15 mouse cellular contexts compared by ENCODE assay signal in the genomic region with DNA sequence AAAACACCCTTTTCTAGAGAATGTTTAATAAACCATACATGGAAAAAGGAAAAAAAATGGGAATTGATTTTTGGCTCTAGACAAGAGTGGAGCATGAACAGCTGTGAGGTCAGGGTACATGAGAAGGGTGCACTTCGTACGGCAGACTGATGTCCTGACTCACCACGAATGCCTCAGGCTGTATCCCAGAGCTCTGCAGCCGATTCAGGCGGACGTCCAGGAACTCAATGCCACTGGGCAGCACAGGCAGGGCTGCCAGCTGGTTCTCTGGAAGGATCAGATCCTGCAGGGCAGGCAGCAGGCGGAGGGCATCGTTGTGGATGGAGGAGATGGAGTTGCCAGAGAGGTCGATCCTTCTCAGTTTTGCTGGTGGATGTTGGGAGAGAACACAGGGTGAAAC. TPM values are rescaled to one million over a fixed set of nuclear protein-coding genes. Genes with fewer than 3 reads are reported as not detected.
DNase-seq lines count a peak whose midpoint lies in the region; ATAC-seq and TF ChIP-seq lines count a peak whose summit lies in the region.
"Had no signal": no experiment of that assay in that cellular context is flagged by ENCODE, and none has a peak within 500 bp of the region (broad histone marks: within the 10 kb centered on the region; RNA-seq: fewer than 3 reads in every experiment).

No protein-coding gene starts in this region.

- ATAC-seq in hindbrain, postnatal 0 days, result no peak
- ATAC-seq in hindbrain, embryonic 11.5 days (ENCODE audit: low FRiP score), result no peak
- no peak for ATAC-seq in intestine, embryonic 15.5 days
- ATAC-seq: midbrain, embryonic 16.5 days; Patski had no signal

- H3K4me1 ChIP-seq in hindbrain, postnatal 0 days (ENCODE audit: insufficient read depth, low read length), result no peaks in the 10 kb centered on the region; the same call in 1 of the 2 replicates
- no peaks in the 10 kb centered on the region for H3K4me1 ChIP-seq in hindbrain, embryonic 11.5 days (replicated peaks; ENCODE audit: control insufficient read depth, insufficient read depth, low read length)
- 0 out of 2 replicates have a peak, but pooled peaks cover 3% of the 10 kb centered on the region for H3K4me1 ChIP-seq in intestine, embryonic 15.5 days (replicated peaks)

- H3K4me2 ChIP-seq in hindbrain, postnatal 0 days (ENCODE audit: low read depth, low read length), result no peak overlapping the region
- H3K4me2 ChIP-seq in hindbrain, embryonic 11.5 days (replicated peaks; ENCODE audit: low read depth, low read length), result no peak overlapping the region
- H3K4me2 ChIP-seq in intestine, embryonic 15.5 days (replicated peaks), result no peak overlapping the region
- H3K4me2 ChIP-seq: limb, embryonic 15.5 days; neural tube, embryonic 13.5 days had no signal

- no peaks in the 10 kb centered on the region for H3K27me3 ChIP-seq in hindbrain, postnatal 0 days (ENCODE audit: insufficient read depth, low read length)
- no peaks in the 10 kb centered on the region for H3K27me3 ChIP-seq in hindbrain, embryonic 11.5 days (ENCODE audit: control insufficient read depth, insufficient read depth, low read length)
- no peaks in the 10 kb centered on the region for H3K27me3 ChIP-seq in intestine, embryonic 15.5 days (replicated peaks)
- H3K27me3 ChIP-seq: limb, embryonic 15.5 days; neural tube, embryonic 13.5 days; Patski had no signal

- peak; percentile 57 for DNase-seq in hindbrain, postnatal 0 days (ENCODE audit: low spot score)
- DNase-seq in hindbrain, embryonic 11.5 days (ENCODE audit: low spot score), result no peak
- DNase-seq in adrenal gland, adult 8-10 months, result peak; percentile 52
- peak; percentile 79 to 86 for DNase-seq in cerebellum, adult 18-20 months
- peak; percentile 82 for DNase-seq in fibroblast of lung, adult 2 months (ENCODE audit: low read depth)
- no peak for DNase-seq in heart, adult 11 months
- DNase-seq: lung, adult 18-20 months; thymus, postnatal 4 days had no signal

- no peak overlapping the region for H3K4me3 ChIP-seq in hindbrain, postnatal 0 days (ENCODE audit: low read length)
- no peak overlapping the region for H3K4me3 ChIP-seq in hindbrain, embryonic 11.5 days (ENCODE audit: low read depth, low read length)
- H3K4me3 ChIP-seq in intestine, embryonic 15.5 days (replicated peaks), result no peak overlapping the region
- H3K4me3 ChIP-seq: limb, embryonic 15.5 days; neural tube, embryonic 13.5 days had no signal

- 42% methylated on average over 9 of the region's 9 CpGs for WGBS in hindbrain, postnatal 0 days
- 85% methylated on average over 9 of the region's 9 CpGs for WGBS in hindbrain, embryonic 11.5 days
- WGBS in intestine, embryonic 15.5 days, result 66% methylated on average over 9 of the region's 9 CpGs

- H3K9me3 ChIP-seq in hindbrain, postnatal 0 days (ENCODE audit: low read length), result no peaks in the 10 kb centered on the region
- H3K9me3 ChIP-seq in hindbrain, embryonic 11.5 days (ENCODE audit: control insufficient read depth, low read length), result no peaks in the 10 kb centered on the region
- no peaks in the 10 kb centered on the region for H3K9me3 ChIP-seq in intestine, embryonic 15.5 days
- H3K9me3 ChIP-seq: limb, embryonic 15.5 days; neural tube, embryonic 13.5 days had no signal

- TF ChIP-seq CTCF in hindbrain, postnatal 0 days (IDR thresholded peaks at IDR 0.05; ENCODE audit: low read depth), result no peak

- no peak overlapping the region for H3K9ac ChIP-seq in hindbrain, postnatal 0 days (replicated peaks; ENCODE audit: low read length)
- H3K9ac ChIP-seq in hindbrain, embryonic 11.5 days (ENCODE audit: low read depth, low read length), result no peak overlapping the region
- no peak overlapping the region for H3K9ac ChIP-seq in intestine, embryonic 15.5 days
- H3K9ac ChIP-seq: limb, embryonic 15.5 days; neural tube, embryonic 13.5 days had no signal

- no peak overlapping the region for H3K27ac ChIP-seq in hindbrain, postnatal 0 days
- H3K27ac ChIP-seq in hindbrain, embryonic 11.5 days (ENCODE audit: low read depth, low read length), result no peak overlapping the region
- H3K27ac ChIP-seq in intestine, embryonic 15.5 days, result no peak overlapping the region
- H3K27ac ChIP-seq: limb, embryonic 15.5 days; neural tube, embryonic 13.5 days had no signal

- no peaks in the 10 kb centered on the region for H3K36me3 ChIP-seq in hindbrain, postnatal 0 days (ENCODE audit: insufficient read depth, low read length)
- H3K36me3 ChIP-seq in hindbrain, embryonic 11.5 days (ENCODE audit: control insufficient read depth, insufficient read depth, low read length), result no peaks in the 10 kb centered on the region
- no peaks in the 10 kb centered on the region for H3K36me3 ChIP-seq in intestine, embryonic 15.5 days
- H3K36me3 ChIP-seq: limb, embryonic 15.5 days; neural tube, embryonic 13.5 days had no signal

RNA-seq across cellular contexts. Expression of a gene that starts 7.0 kb away (rescaled TPM):
- total RNA-seq in hindbrain, postnatal 0 days (2014; rRNA removed), result 8.5 and 10.4 TPM in 2 replicates
- polyA plus RNA-seq in hindbrain, postnatal 0 days (2015; fragmentation: Nextera tagmentation; extraction: Ambion mirVana), result 3.7 and 4.6 TPM in 2 replicates
- 2.4 and 3.0 TPM in 2 replicates for polyA plus RNA-seq in hindbrain, embryonic 11.5 days (2014; fragmentation: Nextera tagmentation; extraction: Ambion mirVana)
- 1 to 10 TPM; 1.0 to 2.2 (median 1.4) TPM for total RNA-seq in adrenal gland, adult 8-10 months (2022)
- 1.2 TPM in 2 replicates for polyA plus RNA-seq in intestine, embryonic 15.5 days (2015; fragmentation: Nextera tagmentation; extraction: Ambion mirVana)
- total RNA-seq: CH12.LX had no signal
- polyA plus RNA-seq: kidney, embryonic 14.5 days had no signal

RNA-seq across cellular contexts. Expression of a gene that starts 20.4 kb away (rescaled TPM):
- 6.1 and 9.1 TPM in 2 replicates for total RNA-seq in hindbrain, postnatal 0 days (2014; rRNA removed)
- 7.1 and 8.0 TPM in 2 replicates for polyA plus RNA-seq in hindbrain, postnatal 0 days (2015; fragmentation: Nextera tagmentation; extraction: Ambion mirVana)
- polyA plus RNA-seq in hindbrain, embryonic 11.5 days (2014; fragmentation: Nextera tagmentation; extraction: Ambion mirVana), result 3.2 and 3.3 TPM in 2 replicates
- total RNA-seq in adrenal gland, adult 8-10 months (2022), result 100 to 1,000 TPM in 1 of 4 experiments, 10 to 100 TPM in 3; 40.0 to 103 (median 53.5) TPM
- 2.3 and 2.8 TPM in 2 replicates for polyA plus RNA-seq in intestine, embryonic 15.5 days (2015; fragmentation: Nextera tagmentation; extraction: Ambion mirVana)
- total RNA-seq: CH12.LX had no signal

Comparison
In these comparisons a context has a peak if more than half of its experiments do, and no peak if none do; other contexts are left out.
1. DNase-seq: peak in hindbrain, postnatal 0 days (single experiment), adrenal gland, adult 8-10 months (single experiment), cerebellum, adult 18-20 months (2 of 2) and fibroblast of lung, adult 2 months (single experiment); none in hindbrain, embryonic 11.5 days (single experiment) and heart, adult 11 months (single experiment).